Mouse (Mus musculus): Measurements from ENCODE around the gene Vmn2r59.
"Not testable (repeated sequence)": the region's sequence is repeated elsewhere in the genome, so short reads cannot be mapped to it uniquely, and the experiment has no call there.

Gene Vmn2r59

DNA sequence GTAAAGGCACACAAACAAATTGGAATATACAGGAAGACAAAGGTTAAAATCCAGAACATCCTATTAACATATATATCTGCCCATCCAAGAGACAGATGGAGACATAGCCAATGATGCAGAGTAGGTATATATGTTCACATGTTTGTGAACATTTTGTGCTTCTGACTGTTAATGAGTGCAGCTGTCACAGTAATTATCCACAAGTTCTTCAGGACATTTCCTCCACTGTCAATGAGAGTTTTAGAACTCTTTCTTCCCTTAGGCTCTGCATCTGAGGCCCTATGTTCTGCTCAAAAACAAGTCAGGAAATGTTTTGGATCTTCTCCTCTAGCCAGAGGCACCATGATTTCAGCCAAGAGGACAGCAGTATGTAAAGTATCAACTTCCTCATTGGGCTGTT is at the start of gene Vmn2r59:
Gene Vmn2r59, minus strand, starts transcription at position 101 of the 400 bp plus-strand sequence.
- DNase-seq (ENCODE audit: low spot score), result no peak

DNA sequence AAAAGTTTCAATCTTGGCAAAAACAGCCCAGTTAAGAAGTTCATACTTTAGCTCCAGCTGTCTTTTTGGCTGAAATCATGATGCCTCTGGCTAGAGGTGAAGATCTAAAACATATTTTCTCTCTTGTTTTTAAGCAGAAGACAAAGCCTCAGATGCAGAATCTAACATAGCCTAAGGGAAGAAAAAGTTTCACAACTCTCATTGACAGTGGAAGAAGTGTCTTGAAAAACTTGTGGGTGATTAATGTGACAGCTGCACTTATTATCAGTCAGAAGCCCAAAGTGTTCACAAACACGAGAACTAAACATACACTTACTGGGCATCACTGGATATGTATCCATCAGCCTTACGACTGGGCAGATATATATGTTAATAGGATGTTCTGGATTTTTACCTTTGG is 48.6 kb upstream of the Vmn2r59 start, which contains the start of gene Vmn2r60:
Gene Vmn2r60, plus strand, starts transcription at position 301 of the 400 bp plus-strand sequence.
- DNase-seq (ENCODE audit: low spot score), result no peak

- DNase-seq (ENCODE audit: low spot score), result not testable (repeated sequence)
These were observed 48.2 kb upstream of the Vmn2r59 start for GRCm38 (mm10) chr7:42107061-42107460.

Measured in adipocyte (in vitro differentiated cells).